Mouse (Mus musculus) T-cell, adult 2 months (primary cell): ENCODE results near the gene Cxcr6.
A peak's percentile ranks its signal among the peaks of the same experiment; 100 is the strongest.

Source experiments
- DNase-seq: peaks from one replicate; pipeline ENCODE4 v3.0.0; 2022; ENCODE audit warnings: low spot score

The Cxcr6 gene

GRCm38 (mm10) chr9:123826631-123827030 is 20.4 kb downstream of the Cxcr6 start:
- no peak for DNase-seq

- no peak for DNase-seq
Observed at GRCm38 (mm10) chr9:123828916-123829315, 22.6 kb downstream of the Cxcr6 start.

DNA sequence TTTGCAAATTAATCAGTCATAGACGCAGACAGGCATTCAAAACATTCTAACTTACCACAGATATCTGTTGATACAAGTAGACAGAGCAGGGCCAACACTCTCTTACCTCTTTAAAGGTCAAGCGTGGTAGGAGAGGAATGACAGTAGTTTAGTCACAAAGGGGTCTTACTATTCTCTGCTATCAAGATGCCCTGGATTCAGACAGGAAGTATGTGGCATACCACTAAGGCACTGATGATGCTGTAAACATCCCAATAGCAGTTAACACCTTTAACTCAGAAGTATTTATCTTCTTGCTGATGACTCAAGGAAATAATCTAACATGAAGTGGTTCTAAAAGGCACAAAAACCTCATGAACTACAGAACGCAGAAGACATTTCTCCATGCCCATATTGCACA is 29.6 kb downstream of the Cxcr6 start:
- peak; percentile 24 for DNase-seq

- no peak for DNase-seq
Observed at GRCm38 (mm10) chr9:123840243-123840642, 34.0 kb downstream of the Cxcr6 start.

DNA sequence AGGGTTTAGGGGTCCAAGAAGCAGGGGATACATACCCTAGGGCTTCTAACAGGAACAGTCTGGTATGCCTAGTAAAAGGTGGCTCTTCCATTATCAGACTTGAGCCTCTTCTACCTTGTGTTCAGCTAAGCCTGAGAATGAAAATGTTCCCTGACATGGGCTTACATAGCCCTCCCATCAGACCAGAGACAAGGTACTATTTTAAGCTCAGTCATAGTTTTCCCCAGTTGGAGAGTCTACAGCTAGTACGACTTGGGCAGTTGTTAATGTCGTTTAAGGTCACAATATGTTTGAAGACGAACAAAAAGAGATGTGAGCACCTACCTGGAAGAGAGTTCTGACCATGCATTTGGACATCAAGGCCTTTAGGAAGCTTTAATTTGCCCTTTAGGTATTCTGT is 38.2 kb downstream of the Cxcr6 start:
- no peak for DNase-seq

- DNase-seq: peak; percentile 34
Observed at GRCm38 (mm10) chr9:123845120-123845519, 38.8 kb downstream of the Cxcr6 start.

DNA sequence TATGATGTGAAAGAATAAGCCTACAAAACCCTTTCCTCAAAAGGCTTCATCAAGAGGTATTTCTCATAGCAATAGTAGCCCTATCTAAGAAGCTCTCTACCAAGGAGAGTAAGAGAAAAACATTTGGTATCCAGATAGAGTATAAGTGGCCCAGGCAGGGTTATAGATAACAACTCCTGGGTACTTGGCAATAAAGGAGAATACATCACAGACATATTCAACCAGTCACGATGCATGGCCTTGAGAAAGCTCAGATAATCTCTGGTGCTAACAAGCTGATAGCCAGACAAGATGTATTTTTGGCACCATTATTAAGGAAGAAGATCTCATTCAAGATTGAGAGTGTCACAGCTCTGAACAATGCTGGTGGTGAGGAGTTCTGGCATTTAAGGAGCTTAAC is 40.2 kb downstream of the Cxcr6 start:
- DNase-seq: no peak

- DNase-seq: peak; percentile 18
Observed at GRCm38 (mm10) chr9:123849976-123850695, 43.9 kb downstream of the Cxcr6 start.

DNA sequence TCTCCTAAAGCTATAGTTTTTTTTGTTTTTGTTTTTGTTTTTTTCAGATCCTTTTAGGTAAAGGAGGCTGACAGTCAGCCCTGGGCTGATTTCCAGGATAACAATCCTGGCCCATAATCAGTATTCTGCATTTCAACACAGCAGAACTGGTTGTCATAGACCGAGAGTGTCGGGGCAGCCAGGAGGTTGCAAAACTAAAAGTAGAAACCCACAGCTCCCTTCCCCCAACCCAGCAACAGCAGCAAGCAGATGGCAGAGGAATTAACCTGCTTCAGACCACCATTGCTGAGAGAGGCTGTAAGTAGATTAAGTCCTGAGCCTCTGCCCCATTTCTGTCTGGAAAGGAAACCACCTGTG is 44.4 kb downstream of the Cxcr6 start:
- DNase-seq: peak; percentile 52

DNA sequence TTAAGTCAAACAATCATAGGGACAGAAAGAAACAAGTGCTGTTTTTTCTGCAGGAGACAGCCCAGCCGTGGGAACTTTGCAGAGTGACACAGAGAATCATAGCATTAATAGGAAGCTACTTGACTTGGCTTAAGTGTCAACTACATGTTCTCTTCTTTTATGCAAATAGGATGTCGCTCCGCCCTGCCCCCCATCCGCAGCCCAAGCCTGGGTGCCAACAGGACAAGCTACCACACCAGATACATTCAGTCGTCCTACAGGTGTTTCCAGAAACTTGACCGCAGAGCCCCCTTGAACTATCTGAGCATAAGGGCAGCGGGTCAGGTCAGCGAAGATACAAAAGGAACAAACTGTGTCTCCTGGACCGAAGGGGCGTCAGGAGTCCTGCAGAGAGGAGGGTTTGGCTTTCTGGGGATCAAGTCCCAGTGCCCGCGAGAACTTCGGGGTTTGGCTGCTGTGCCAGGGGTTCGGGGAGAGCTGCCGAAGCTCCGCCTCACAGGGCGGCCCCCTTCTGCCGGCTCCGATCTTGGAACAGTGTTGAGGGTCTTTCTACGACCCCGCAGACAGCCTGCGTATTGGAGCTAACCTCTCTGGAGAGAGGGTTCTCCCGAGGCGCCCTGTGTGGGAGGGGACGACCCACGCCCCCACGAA is 44.9 kb downstream of the Cxcr6 start:
- peak; percentile 70 for DNase-seq

- peak; percentile 98 for DNase-seq
Observed at GRCm38 (mm10) chr9:123851713-123852448, 45.6 kb downstream of the Cxcr6 start, which contains the start of gene Fyco1. TSS of gene Fyco1 (minus strand) at chr9:123851899.

GRCm38 (mm10) chr9:123852449-123853390 is 46.4 kb downstream of the Cxcr6 start:
- DNase-seq: no peak

- no peak for DNase-seq
Observed at GRCm38 (mm10) chr9:123856836-123857235, 50.6 kb downstream of the Cxcr6 start.
